Comparison of ENCODE assay signal across 17 mouse cellular contexts in the genomic region with DNA sequence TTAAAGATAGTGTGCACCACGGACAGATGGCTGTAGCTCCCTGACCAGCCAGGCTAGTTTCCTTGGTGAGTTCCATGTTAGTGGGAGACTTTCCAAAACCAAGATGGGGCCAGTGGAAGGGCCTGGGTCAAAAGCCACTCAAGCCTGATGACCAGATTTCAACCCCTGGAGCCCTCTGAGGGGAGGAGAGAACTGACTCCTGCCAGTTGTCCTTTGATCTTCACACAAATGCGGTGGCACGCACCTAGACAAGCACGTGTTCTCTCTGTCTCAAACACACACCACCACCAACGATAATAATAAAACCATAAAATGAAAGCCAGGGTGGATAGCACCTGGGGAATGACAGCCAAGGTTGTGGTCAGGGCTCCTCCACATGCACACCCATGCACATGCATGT.
"Had no signal": no experiment of that assay in that cellular context is flagged by ENCODE, and none has a peak within 500 bp of the region (broad histone marks: within the 10 kb centered on the region; RNA-seq: fewer than 3 reads in every experiment).

No protein-coding gene starts in this region.

- H3K4me3 ChIP-seq: limb, embryonic 10.5 days; limb, embryonic 13.5 days; midbrain, embryonic 13.5 days; myocyte; stomach, embryonic 15.5 days had no signal

- DNase-seq: kidney, adult 8-10 months; kidney, postnatal 14 days; kidney, postnatal 4 days; layer of hippocampus, adult 9-11 months; liver; liver, postnatal 0 days; lung, embryonic 14.5 days had no signal

- H3K4me2 ChIP-seq: limb, embryonic 13.5 days; lung, embryonic 14.5 days; midbrain, embryonic 13.5 days; stomach, embryonic 15.5 days had no signal

- H3K9ac ChIP-seq: limb, embryonic 13.5 days; liver, embryonic 14.5 days; liver, postnatal 0 days; lung, embryonic 14.5 days; midbrain, embryonic 13.5 days; stomach, embryonic 15.5 days had no signal

- H3K27ac ChIP-seq: limb, embryonic 10.5 days; limb, embryonic 13.5 days; liver, embryonic 14.5 days; macrophage; midbrain, embryonic 13.5 days; stomach, embryonic 15.5 days had no signal

- H3K9me3 ChIP-seq: limb, embryonic 10.5 days; midbrain, embryonic 13.5 days; stomach, embryonic 15.5 days had no signal

- H3K36me3 ChIP-seq: limb, embryonic 10.5 days; limb, embryonic 13.5 days; midbrain, embryonic 13.5 days; stomach, embryonic 15.5 days had no signal

- ATAC-seq: intestine, postnatal 0 days; liver, postnatal 0 days; lung, postnatal 0 days; midbrain, embryonic 13.5 days; midbrain, embryonic 16.5 days had no signal
